Mouse (Mus musculus) adrenal gland, adult (tissue): ENCODE data around the gene Lin52.
A peak's percentile ranks its signal among the peaks of the same experiment; 100 is the strongest.

Source experiments
- DNase-seq, 2 experiments: peaks; one replicate each; pipeline ENCODE4 v3.0.0; 2022 to 2023; ENCODE audit warnings: low spot score in 1 of 2; ENCODE audit not compliant: inconsistent age in 2 of 2

Gene Lin52

GRCm38 (mm10) chr12:84589825-84590761, 138.9 kb downstream of the Lin52 start:
- peak; percentile 87 to 97 for DNase-seq
